Mouse (Mus musculus) kidney, postnatal 0 days (tissue): ENCODE data around the gene Agpat3. TPM values are rescaled to one million over a fixed set of nuclear protein-coding genes. Genes with fewer than 3 reads are reported as not detected.
A peak's percentile ranks its signal among the peaks of the same experiment; 100 is the strongest.

Experiments
- ATAC-seq: fragments of 200-750 bp; cut with Nextera tagmentation; replicated peaks from 2 replicates; pipeline ENCODE4 v1.8.0; 2017; ENCODE audit warnings: low read depth, moderate number of reproducible peaks, moderate TSS enrichment, moderate library complexity; ENCODE audit not compliant: low FRiP score
- DNase-seq: peaks from one replicate; pipeline ENCODE4 v3.0.0-alpha.2; 2016; ENCODE audit warnings: low spot score
- H3K27ac ChIP-seq: fragments of 300-500 bp; sonication (generic); 2 replicates; pipeline ENCODE4 v1.5.1; 2014; ENCODE audit warnings: mild to moderate bottlenecking
- H3K27me3 ChIP-seq: fragments of 300-500 bp; sonication (generic); 2 replicates; pipeline ENCODE4 v1.6.1; 2014; ENCODE audit warnings: low read length, mixed read lengths; ENCODE audit not compliant: insufficient read depth
- H3K36me3 ChIP-seq: fragments of 300-500 bp; sonication (generic); 2 replicates; pipeline ENCODE4 v1.6.1; 2014; ENCODE audit warnings: low read length, mixed read lengths; ENCODE audit not compliant: insufficient read depth
- H3K4me1 ChIP-seq: fragments of 300-500 bp; sonication (generic); replicated peaks from 2 replicates; pipeline ENCODE4 v1.6.1; 2014; ENCODE audit warnings: antibody characterized with exemption, low read length, mixed read lengths; ENCODE audit not compliant: insufficient read depth
- H3K4me2 ChIP-seq: fragments of 300-500 bp; sonication (generic); 2 replicates; pipeline ENCODE4 v1.6.1; 2014; ENCODE audit warnings: mild to moderate bottlenecking, low read length, moderate library complexity, mixed read lengths
- H3K4me3 ChIP-seq: fragments of 300-500 bp; sonication (generic); replicated peaks from 2 replicates; pipeline ENCODE4 v1.5.1; 2014; ENCODE audit warnings: low read depth, low read length
- H3K9ac ChIP-seq: fragments of 300-500 bp; sonication (generic); 2 replicates; pipeline ENCODE4 v1.6.1; 2014; ENCODE audit warnings: low read depth, low read length
- H3K9me3 ChIP-seq: fragments of 300-500 bp; sonication (generic); replicated peaks from 2 replicates; pipeline ENCODE4 v1.6.1; 2016; ENCODE audit warnings: low read length, inconsistent platforms, mixed read lengths
- CTCF ChIP-seq: IDR thresholded peaks from 2 replicates; pipeline ENCODE4 v1.5.1; 2016; ENCODE audit warnings: antibody characterized with exemption, low read depth, mild to moderate bottlenecking, moderate library complexity
- WGBS: fragments of 180-500 bp; shearing (Covaris S2); extraction: QIAGEN DNeasy Blood & Tissue Kit; methylation state at CpG from one replicate; pipeline ENCODE4 v1.1.7; 2014; 5-methylcytosine and 5-hydroxymethylcytosine counted together
- polyA plus RNA-seq: library from polyadenylated mRNA; unstranded; fragments of >200 nt; fragmentation: Nextera tagmentation; extraction: Ambion mirVana; gene quantifications from 2 replicates; pipeline ENCODE4 v1.2.1, GENCODE M21; 2015

The Agpat3 gene
- polyA plus RNA-seq, 1 experiment from 2014 or later = 144 TPM

DNA sequence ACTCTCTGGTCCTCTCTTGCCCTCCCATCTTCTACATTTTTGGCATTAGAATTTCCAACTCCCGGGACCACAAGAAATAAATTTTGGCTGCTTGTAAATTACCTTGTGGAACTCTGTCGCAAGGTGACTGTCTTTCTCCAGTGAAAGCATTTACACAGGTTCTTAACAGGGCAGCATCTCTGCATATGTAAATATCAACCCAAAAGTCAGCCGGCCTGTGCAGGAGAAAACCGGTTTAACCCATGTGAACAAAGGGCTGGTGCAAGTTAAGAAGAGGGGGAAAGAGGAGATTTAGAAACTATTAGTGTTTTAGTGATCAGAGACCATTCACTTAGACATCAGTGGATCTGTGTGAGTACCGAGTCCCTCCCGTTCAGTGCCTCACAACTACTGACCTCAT lies 92.6 kb downstream of the Agpat3 start:
- ATAC-seq = 0 out of 2 replicates have a peak, but pooled peaks have one; percentile 10
- no peak overlapping the region for H3K4me3 ChIP-seq
- no peak overlapping the region for H3K4me2 ChIP-seq
- H3K27me3 ChIP-seq = no peaks in the 10 kb centered on the region
- H3K9me3 ChIP-seq = no peaks in the 10 kb centered on the region
- H3K27ac ChIP-seq = peak overlapping the region; percentile 47; the same call in 1 of the 2 replicates
- no peak overlapping the region for H3K9ac ChIP-seq
- no peaks in the 10 kb centered on the region for H3K36me3 ChIP-seq
- H3K4me1 ChIP-seq = no peaks in the 10 kb centered on the region; the same call in 1 of the 2 replicates
- TF ChIP-seq CTCF = no peak
- 35% methylated on average over 6 of the region's 6 CpGs for WGBS
- DNase-seq = no peak

DNA sequence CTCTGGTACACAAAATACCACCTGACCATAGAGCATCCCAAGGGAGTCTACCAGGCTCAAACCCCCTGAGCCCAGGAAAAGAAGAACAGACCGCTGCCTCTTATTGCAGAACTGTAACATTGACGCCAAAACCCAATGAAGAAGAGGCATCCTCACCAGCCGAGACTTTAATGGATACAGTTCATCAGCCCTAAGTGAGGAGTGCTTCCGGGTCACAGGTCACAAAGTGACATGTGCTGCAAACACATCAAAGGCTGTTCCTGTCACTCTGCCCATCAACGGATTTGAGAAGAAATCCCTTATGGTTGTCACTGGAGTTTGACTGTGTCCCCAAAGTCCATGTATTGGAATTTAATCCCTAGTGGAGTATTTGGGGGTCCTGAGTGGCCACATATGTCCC lies 93.1 kb downstream of the Agpat3 start:
- no peak for DNase-seq
- Histone ChIP-seq H3K27me3 (no peaks in the 10 kb centered on the region), H3K27ac (no peak overlapping the region), H3K9ac (no peak overlapping the region), H3K4me3 (no peak overlapping the region), H3K36me3 (no peaks in the 10 kb centered on the region), H3K4me2 (no peak overlapping the region), H3K9me3 (no peaks in the 10 kb centered on the region), H3K4me1 (no peaks in the 10 kb centered on the region; the same call in 1 of the 2 replicates)
- WGBS = 75% methylated on average over 5 of the region's 5 CpGs
- no peak for ATAC-seq
- TF ChIP-seq CTCF = no peak

DNA sequence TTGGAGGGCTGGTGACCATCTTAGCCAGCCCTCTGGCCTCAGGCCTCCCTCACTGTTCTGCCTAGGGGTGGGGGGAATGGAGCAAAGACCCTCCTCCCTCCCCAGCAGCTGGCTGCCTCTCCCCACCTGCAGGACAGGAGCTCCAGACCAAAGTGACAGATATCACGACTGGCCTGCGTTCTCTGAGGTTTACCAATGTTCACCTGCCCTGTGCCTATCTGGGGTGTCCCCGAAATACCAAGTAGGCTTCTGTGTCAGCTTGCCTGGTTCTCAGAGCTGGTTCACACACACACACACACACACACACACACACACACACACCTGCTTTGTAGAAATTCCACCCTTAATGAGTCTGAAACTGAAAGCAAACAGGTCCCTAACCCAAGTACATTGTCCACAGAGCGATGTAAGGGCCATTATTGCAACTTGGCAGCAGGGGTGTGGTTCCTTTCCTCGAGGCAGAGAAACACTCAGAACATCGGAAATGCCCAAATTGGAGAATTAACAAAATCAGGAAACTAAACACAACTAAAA lies 94.1 kb downstream of the Agpat3 start:
- no peak overlapping the region for H3K27ac ChIP-seq
- no peaks in the 10 kb centered on the region for H3K36me3 ChIP-seq
- no peak for ATAC-seq
- H3K9me3 ChIP-seq = no peaks in the 10 kb centered on the region
- no peak overlapping the region for H3K4me2 ChIP-seq
- no peak overlapping the region for H3K9ac ChIP-seq
- H3K4me1 ChIP-seq = no peaks in the 10 kb centered on the region; the same call in 1 of the 2 replicates
- H3K4me3 ChIP-seq = no peak overlapping the region
- TF ChIP-seq CTCF = no peak
- DNase-seq = no peak
- 80% methylated on average over 6 of the region's 6 CpGs for WGBS
- no peaks in the 10 kb centered on the region for H3K27me3 ChIP-seq

DNA sequence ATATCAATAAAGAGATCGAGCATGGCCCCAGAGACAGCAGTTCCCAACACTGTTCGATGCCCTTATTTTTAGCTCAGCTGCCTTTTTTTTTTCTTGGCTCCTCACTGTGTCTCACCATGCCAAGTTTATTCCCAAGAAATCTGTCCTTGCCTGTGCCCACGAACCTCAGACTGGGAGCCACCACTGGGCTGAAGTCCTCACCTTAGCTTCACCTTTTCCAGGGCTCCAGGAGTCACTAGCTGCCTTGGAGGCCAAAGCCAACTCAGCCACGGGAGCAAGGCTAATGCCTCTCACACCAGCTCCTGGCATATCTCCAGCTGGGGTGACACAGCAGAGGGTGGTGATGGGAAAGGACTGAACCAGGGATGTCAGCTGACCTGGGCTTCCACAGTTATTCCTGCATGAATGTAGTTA lies 96.6 kb downstream of the Agpat3 start:
- ATAC-seq (no peak), DNase-seq (no peak)
- no peaks in the 10 kb centered on the region for H3K36me3 ChIP-seq
- 71% methylated on average over 4 of the region's 4 CpGs for WGBS
- no peaks in the 10 kb centered on the region; the same call in 1 of the 2 replicates for H3K4me1 ChIP-seq
- H3K9me3 ChIP-seq = no peaks in the 10 kb centered on the region
- no peak overlapping the region for H3K4me2 ChIP-seq
- no peak overlapping the region for H3K27ac ChIP-seq
- no peaks in the 10 kb centered on the region for H3K27me3 ChIP-seq
- TF ChIP-seq CTCF = no peak
- no peak overlapping the region for H3K4me3 ChIP-seq
- no peak overlapping the region for H3K9ac ChIP-seq

DNA sequence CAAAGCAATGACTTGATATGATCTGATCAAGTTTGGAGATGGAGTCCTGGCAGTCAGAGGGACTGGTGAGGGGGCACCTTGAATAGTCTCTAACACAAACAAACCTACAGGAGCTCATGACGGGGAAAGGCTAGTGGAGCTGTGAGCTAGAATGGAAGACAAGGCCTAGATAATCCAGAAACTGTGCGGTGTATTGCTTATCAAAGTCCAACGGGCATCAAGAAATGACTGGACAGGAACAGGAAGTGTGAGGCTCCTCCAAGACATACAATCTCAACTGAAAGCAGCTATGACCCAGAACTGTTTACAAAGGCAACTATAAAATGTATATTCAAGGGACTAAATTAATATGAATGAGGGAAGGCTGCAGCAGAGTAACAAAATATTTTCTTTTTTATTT lies 105.1 kb downstream of the Agpat3 start:
- Histone ChIP-seq H3K4me3 (no peak overlapping the region), H3K36me3 (no peaks in the 10 kb centered on the region)
- WGBS = 82% methylated on average over 3 of the region's 3 CpGs

DNA sequence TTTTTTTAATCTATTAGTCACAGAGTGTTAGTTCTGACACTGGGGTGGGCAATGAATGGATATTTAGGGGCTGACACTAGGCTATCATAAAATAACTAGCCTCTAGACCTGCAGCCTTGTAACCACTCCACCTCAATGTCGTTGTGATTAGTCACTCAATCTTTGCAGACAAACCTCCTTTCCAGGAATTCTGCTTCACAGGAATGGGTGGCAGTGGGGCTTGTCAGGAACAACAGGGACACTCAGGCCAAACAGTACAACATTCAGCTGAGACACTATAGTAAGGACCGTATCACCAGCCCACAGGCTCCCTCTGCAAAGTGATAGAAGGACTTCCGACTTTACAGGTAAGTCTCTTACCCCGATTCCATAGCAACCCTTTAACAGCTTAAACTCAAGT lies 105.6 kb downstream of the Agpat3 start:
- peaks cover 8% of the 10 kb centered on the region; the same call in 1 of the 2 replicates for H3K4me1 ChIP-seq
- no peaks in the 10 kb centered on the region for H3K27me3 ChIP-seq
- no peaks in the 10 kb centered on the region for H3K9me3 ChIP-seq
- no peak overlapping the region for H3K27ac ChIP-seq
- H3K4me2 ChIP-seq = no peak overlapping the region
- H3K36me3 ChIP-seq = no peaks in the 10 kb centered on the region
- no peak for TF ChIP-seq CTCF
- H3K4me3 ChIP-seq = no peak overlapping the region
- DNase-seq (no peak), ATAC-seq (no peak)
- H3K9ac ChIP-seq = no peak overlapping the region
- WGBS = 75% methylated on average over 4 of the region's 4 CpGs

More for the DNA sequence above, 105.1 kb downstream of the Agpat3 start:
- ATAC-seq (no peak), DNase-seq (no peak)
- H3K27ac ChIP-seq = no peak overlapping the region
- no peak overlapping the region for H3K9ac ChIP-seq
- H3K27me3 ChIP-seq = no peaks in the 10 kb centered on the region
- no peak overlapping the region for H3K4me2 ChIP-seq
- H3K9me3 ChIP-seq = no peaks in the 10 kb centered on the region
- TF ChIP-seq CTCF = no peak
- H3K4me1 ChIP-seq = peaks cover 8% of the 10 kb centered on the region; the same call in 1 of the 2 replicates

DNA sequence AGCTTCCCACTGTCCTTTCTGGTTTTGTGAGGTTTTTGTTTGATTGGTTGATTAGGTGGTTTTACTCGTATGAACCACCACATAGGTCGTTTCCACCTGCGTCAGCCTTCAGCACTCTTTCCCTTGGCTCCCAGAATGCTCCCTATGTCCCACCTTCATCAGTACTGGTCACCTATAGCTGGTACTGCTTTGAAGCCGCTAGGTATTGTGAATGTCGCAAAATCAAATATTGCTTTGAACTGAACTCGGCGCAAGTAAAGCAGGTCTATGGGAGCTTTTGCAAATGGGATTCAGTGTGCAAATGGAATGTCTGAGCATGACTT lies 107.1 kb downstream of the Agpat3 start:
- TF ChIP-seq CTCF = no peak
- no peak overlapping the region for H3K27ac ChIP-seq
- H3K36me3 ChIP-seq = no peaks in the 10 kb centered on the region
- H3K9ac ChIP-seq = peak overlapping the region; percentile 86
- DNase-seq (no peak), ATAC-seq (peak; percentile 12; the same call in 1 of the 2 replicates)
- peaks cover 8% of the 10 kb centered on the region; the same call in 1 of the 2 replicates for H3K4me1 ChIP-seq
- peak overlapping the region; percentile 80 for H3K4me3 ChIP-seq
- peak overlapping the region; percentile 97 for H3K4me2 ChIP-seq
- H3K27me3 ChIP-seq = no peaks in the 10 kb centered on the region
- H3K9me3 ChIP-seq = no peaks in the 10 kb centered on the region
- WGBS = 16% methylated on average over 7 of the region's 7 CpGs
